Mouse (Mus musculus): ENCODE results near the gene Gp1bb. TPM values are rescaled to one million over a fixed set of nuclear protein-coding genes. Genes with fewer than 3 reads are reported as not detected.

Gene Gp1bb
- polyA plus RNA-seq, 1 experiment from 2014 or later = 3.8 TPM

- peak within 1 kb of the TSS; percentile 33 for H3K4me3 ChIP-seq (ENCODE audit: low read depth, low read length)
- 4% methylated on average over 48 of the region's 48 CpGs for WGBS
- ATAC-seq (ENCODE audit: insufficient read depth) = peak; percentile 6; the same call in 1 of the 2 replicates
- no peaks in the 10 kb centered on the region for H3K9me3 ChIP-seq (ENCODE audit: low read depth, low read length)
- H3K27me3 ChIP-seq (ENCODE audit: insufficient read depth, low read length) = peaks cover 72% of the 10 kb centered on the region
- no peaks in the 10 kb centered on the region for H3K36me3 ChIP-seq (ENCODE audit: insufficient read depth)
- TF ChIP-seq CTCF (IDR thresholded peaks at IDR 0.05; ENCODE audit: low read depth) = peak; percentile 77
- H3K9ac ChIP-seq = peak within 1 kb of the TSS; percentile 36
- peak; percentile 55 for DNase-seq
- peak within 1 kb of the TSS; percentile 86 for H3K4me2 ChIP-seq
- H3K27ac ChIP-seq (ENCODE audit: low read depth) = peak within 1 kb of the TSS; percentile 54
- 0 out of 2 replicates have a peak, but pooled peaks cover 3% of the 10 kb centered on the region for H3K4me1 ChIP-seq (ENCODE audit: insufficient read depth)
Observed at GRCm38 (mm10) chr16:18589804-18590790, 32.1 kb downstream of the Gp1bb start, which contains the start of gene Tbx1. TSS of gene Tbx1 (minus strand) at chr16:18590671.

- Histone ChIP-seq H3K9me3 (ENCODE audit: low read depth, low read length) (no peaks in the 10 kb centered on the region), H3K4me1 (ENCODE audit: insufficient read depth) (0 out of 2 replicates have a peak, but pooled peaks cover 3% of the 10 kb centered on the region), H3K36me3 (ENCODE audit: insufficient read depth) (no peaks in the 10 kb centered on the region), H3K27me3 (ENCODE audit: insufficient read depth, low read length) (peaks cover 82% of the 10 kb centered on the region), H3K9ac (no peak overlapping the region), H3K4me3 (ENCODE audit: low read depth, low read length) (peak overlapping the region; percentile 59), H3K4me2 (peak overlapping the region; percentile 86), H3K27ac (ENCODE audit: low read depth) (no peak overlapping the region)
- DNase-seq (no peak), ATAC-seq (ENCODE audit: insufficient read depth) (no peak)
- 39% methylated on average over 9 of the region's 9 CpGs for WGBS
- TF ChIP-seq CTCF (IDR thresholded peaks at IDR 0.05; ENCODE audit: low read depth) = no peak
Observed at GRCm38 (mm10) chr16:18589080-18589621, 33.1 kb downstream of the Gp1bb start.

- no peak for TF ChIP-seq CTCF (IDR thresholded peaks at IDR 0.05; ENCODE audit: low read depth)
- 0 out of 2 replicates have a peak, but pooled peaks cover 3% of the 10 kb centered on the region for H3K4me1 ChIP-seq (ENCODE audit: insufficient read depth)
- peak overlapping the region; percentile 75 for H3K27ac ChIP-seq (ENCODE audit: low read depth)
- H3K36me3 ChIP-seq (ENCODE audit: insufficient read depth) = no peaks in the 10 kb centered on the region
- H3K9ac ChIP-seq = peak overlapping the region; percentile 20; the same call in 1 of the 2 replicates
- peak overlapping the region; percentile 59 for H3K4me3 ChIP-seq (ENCODE audit: low read depth, low read length)
- peaks cover 83% of the 10 kb centered on the region for H3K27me3 ChIP-seq (ENCODE audit: insufficient read depth, low read length)
- peak overlapping the region; percentile 86 for H3K4me2 ChIP-seq
- no peaks in the 10 kb centered on the region for H3K9me3 ChIP-seq (ENCODE audit: low read depth, low read length)
- DNase-seq = no peak
- ATAC-seq (ENCODE audit: insufficient read depth) = peak; percentile 16; the same call in 1 of the 2 replicates
- 6% methylated on average over 31 of the region's 31 CpGs for WGBS
Observed at GRCm38 (mm10) chr16:18588738-18589055, 33.5 kb downstream of the Gp1bb start.

GRCm38 (mm10) chr16:18587847-18588737 lies 34.1 kb downstream of the Gp1bb start:
- Histone ChIP-seq H3K27me3 (ENCODE audit: insufficient read depth, low read length) (peaks cover 88% of the 10 kb centered on the region), H3K27ac (ENCODE audit: low read depth) (peak overlapping the region; percentile 75), H3K36me3 (ENCODE audit: insufficient read depth) (no peaks in the 10 kb centered on the region), H3K4me3 (ENCODE audit: low read depth, low read length) (peak overlapping the region; percentile 59), H3K4me2 (peak overlapping the region; percentile 86), H3K9me3 (ENCODE audit: low read depth, low read length) (no peaks in the 10 kb centered on the region), H3K9ac (peak overlapping the region; percentile 52), H3K4me1 (ENCODE audit: insufficient read depth) (0 out of 2 replicates have a peak, but pooled peaks cover 3% of the 10 kb centered on the region)
- 3% methylated on average over 57 of the region's 57 CpGs for WGBS
- ATAC-seq (ENCODE audit: insufficient read depth) = peak; percentile 42
- no peak for TF ChIP-seq CTCF (IDR thresholded peaks at IDR 0.05; ENCODE audit: low read depth)
- peak; percentile 55 for DNase-seq

- H3K4me2 ChIP-seq = peak overlapping the region; percentile 86
- ATAC-seq (ENCODE audit: insufficient read depth) = no peak
- H3K4me3 ChIP-seq (ENCODE audit: low read depth, low read length) = peak overlapping the region; percentile 59
- H3K9ac ChIP-seq = peak overlapping the region; percentile 77
- 3% methylated on average over 23 of the region's 62 CpGs for WGBS
- DNase-seq = no peak
- H3K36me3 ChIP-seq (ENCODE audit: insufficient read depth) = no peaks in the 10 kb centered on the region
- H3K4me1 ChIP-seq (ENCODE audit: insufficient read depth) = 0 out of 2 replicates have a peak, but pooled peaks cover 4% of the 10 kb centered on the region
- peak overlapping the region; percentile 84 for H3K27ac ChIP-seq (ENCODE audit: low read depth)
- peaks cover 98% of the 10 kb centered on the region for H3K27me3 ChIP-seq (ENCODE audit: insufficient read depth, low read length)
- TF ChIP-seq CTCF (IDR thresholded peaks at IDR 0.05; ENCODE audit: low read depth) = no peak
- no peaks in the 10 kb centered on the region for H3K9me3 ChIP-seq (ENCODE audit: low read depth, low read length)
Observed at GRCm38 (mm10) chr16:18586906-18587546, 35.2 kb downstream of the Gp1bb start.
